Mouse (Mus musculus) spleen, adult 2 months (tissue): ENCODE measurements around the gene Clybl.

Experiments used
- CTCF ChIP-seq: fragments of 200-500 bp; IDR thresholded peaks from 2 replicates; pipeline ENCODE4 v1.5.1; 2011; ENCODE audit warnings: mild to moderate bottlenecking, inconsistent platforms; ENCODE audit not compliant: insufficient read depth, insufficient read length, insufficient replicate concordance; ENCODE audit errors: extremely low read depth
- POLR2A ChIP-seq: fragments of 200-500 bp; IDR thresholded peaks from 2 replicates; pipeline ENCODE4 v1.6.1; 2011; ENCODE audit warnings: low read depth, low read length, inconsistent platforms

- TF ChIP-seq CTCF (no peak), POLR2A (no peak)
Measured at GRCm38 (mm10) chr14:122416166-122416771, 234.8 kb downstream of the Clybl start.
